Mouse (Mus musculus): ENCODE measurements at regions not wholly inside any gene's neighbourhood (a gene's known extent, or its start where the extent isn't known, plus 50 kb on each side); places are given as distances from the start of the nearest gene placed in this dataset.

- no peak for DNase-seq (ENCODE audit: low spot score)
Measured at GRCm38 (mm10) chr5:118316310-118317017, 71.4 kb downstream of the 2410131K14Rik start.

GRCm38 (mm10) chr5:118318073-118318472, 73.0 kb downstream of the 2410131K14Rik start:
- DNase-seq (ENCODE audit: low spot score) = no peak

GRCm38 (mm10) chr5:118318883-118319282, 73.9 kb downstream of the 2410131K14Rik start:
- DNase-seq (ENCODE audit: low spot score) = no peak

- no peak for DNase-seq (ENCODE audit: low spot score)
Measured at GRCm38 (mm10) chr5:118321719-118322455, 76.9 kb downstream of the 2410131K14Rik start.

GRCm38 (mm10) chr5:118323151-118323550, 78.1 kb downstream of the 2410131K14Rik start:
- no peak for DNase-seq (ENCODE audit: low spot score)

GRCm38 (mm10) chr5:118326837-118327541, 82.0 kb downstream of the 2410131K14Rik start:
- peak; percentile 25 for DNase-seq (ENCODE audit: low spot score)

GRCm38 (mm10) chr5:118327961-118328712, 83.1 kb downstream of the 2410131K14Rik start:
- peak; percentile 38 for DNase-seq (ENCODE audit: low spot score)

- DNase-seq (ENCODE audit: low spot score) = no peak
Measured at GRCm38 (mm10) chr5:118329143-118329542, 84.1 kb downstream of the 2410131K14Rik start.

GRCm38 (mm10) chr5:118331286-118331607, 86.2 kb downstream of the 2410131K14Rik start:
- no peak for DNase-seq (ENCODE audit: low spot score)

- DNase-seq (ENCODE audit: low spot score) = peak; percentile 79
Measured at GRCm38 (mm10) chr5:118331608-118332394, 86.8 kb downstream of the 2410131K14Rik start.

- no peak for DNase-seq (ENCODE audit: low spot score)
Measured at GRCm38 (mm10) chr5:118334054-118334453, 89.0 kb downstream of the 2410131K14Rik start.

- no peak for DNase-seq (ENCODE audit: low spot score)
Measured at GRCm38 (mm10) chr5:118338186-118338585, 93.2 kb downstream of the 2410131K14Rik start.

GRCm38 (mm10) chr5:118339676-118340661, 94.9 kb downstream of the 2410131K14Rik start:
- peak; percentile 64 for DNase-seq (ENCODE audit: low spot score)

GRCm38 (mm10) chr5:118343444-118344320, 98.7 kb downstream of the 2410131K14Rik start:
- no peak for DNase-seq (ENCODE audit: low spot score)

- no peak for DNase-seq (ENCODE audit: low spot score)
Measured at GRCm38 (mm10) chr5:118345226-118345625, 100.2 kb downstream of the 2410131K14Rik start.

- DNase-seq (ENCODE audit: low spot score) = no peak
Measured at GRCm38 (mm10) chr5:118349057-118349456, 104.0 kb downstream of the 2410131K14Rik start.

- no peak for DNase-seq (ENCODE audit: low spot score)
Measured at GRCm38 (mm10) chr5:118351301-118351700, 106.3 kb downstream of the 2410131K14Rik start.

- no peak for DNase-seq (ENCODE audit: low spot score)
Measured at GRCm38 (mm10) chr5:118352142-118352541, 107.1 kb downstream of the 2410131K14Rik start.

- DNase-seq (ENCODE audit: low spot score) = no peak
Measured at GRCm38 (mm10) chr5:118353061-118353460, 108.0 kb downstream of the 2410131K14Rik start.

Measured in ovary, postnatal 36 days (tissue).